Mouse (Mus musculus) stomach, postnatal 0 days (tissue): ENCODE data around the gene Tas1r1. TPM values are rescaled to one million over a fixed set of nuclear protein-coding genes. Genes with fewer than 3 reads are reported as not detected.

Experiments
- ATAC-seq: fragments of 200-750 bp; cut with Nextera tagmentation; 2 replicates; pipeline ENCODE4 v1.8.0; 2017; ENCODE audit not compliant: low FRiP score, low TSS enrichment
- DNase-seq: peaks from one replicate; pipeline ENCODE4 v3.0.0-alpha.2; 2016; ENCODE audit warnings: low spot score
- H3K27ac ChIP-seq: fragments of 300-500 bp; sonication (generic); replicated peaks from 2 replicates; pipeline ENCODE4 v1.5.1; 2014; ENCODE audit warnings: mild to moderate bottlenecking, control low read depth
- H3K27me3 ChIP-seq: fragments of 300-500 bp; sonication (generic); 2 replicates; pipeline ENCODE4 v1.6.1; 2014; ENCODE audit warnings: low read length; ENCODE audit not compliant: control insufficient read depth, insufficient read depth
- H3K36me3 ChIP-seq: fragments of 300-500 bp; sonication (generic); 2 replicates; pipeline ENCODE4 v1.6.1; 2014; ENCODE audit warnings: low read length, mixed read lengths; ENCODE audit not compliant: control insufficient read depth, insufficient read depth
- H3K4me1 ChIP-seq: fragments of 300-500 bp; sonication (generic); replicated peaks from 2 replicates; pipeline ENCODE4 v1.6.1; 2014; ENCODE audit warnings: antibody characterized with exemption; ENCODE audit not compliant: control insufficient read depth, insufficient read depth
- H3K4me2 ChIP-seq: fragments of 300-500 bp; sonication (generic); replicated peaks from 2 replicates; pipeline ENCODE4 v1.6.1; 2014; ENCODE audit warnings: low read depth, mild to moderate bottlenecking, control low read depth, moderate library complexity
- H3K4me3 ChIP-seq: fragments of 300-500 bp; sonication (generic); 2 replicates; pipeline ENCODE4 v1.5.1; 2014; ENCODE audit warnings: low read depth, low read length, control low read depth
- H3K9ac ChIP-seq: fragments of 300-500 bp; sonication (generic); 2 replicates; pipeline ENCODE4 v1.6.1; 2014; ENCODE audit warnings: mild to moderate bottlenecking, low read length, control low read depth, mixed read lengths
- H3K9me3 ChIP-seq: fragments of 300-500 bp; sonication (generic); 2 replicates; pipeline ENCODE4 v1.6.1; 2016; ENCODE audit warnings: low read length; ENCODE audit not compliant: control insufficient read depth
- CTCF ChIP-seq: IDR thresholded peaks from 2 replicates; pipeline ENCODE4 v1.5.1; 2016; ENCODE audit warnings: antibody characterized with exemption, low read depth, mild to moderate bottlenecking, moderate library complexity
- EP300 ChIP-seq: optimal IDR thresholded peaks from 2 replicates; pipeline ENCODE3; 2016; ENCODE audit warnings: antibody characterized with exemption
- WGBS: fragments of 180-500 bp; shearing (Covaris S2); extraction: QIAGEN DNeasy Blood & Tissue Kit; methylation state at CpG from one replicate; pipeline ENCODE4 v1.1.7; 2014; 5-methylcytosine and 5-hydroxymethylcytosine counted together
- polyA plus RNA-seq: library from polyadenylated mRNA; unstranded; fragments of >200 nt; fragmentation: Nextera tagmentation; extraction: Ambion mirVana; gene quantifications from 2 replicates; pipeline ENCODE4 v1.2.1, GENCODE M21; 2015

Tas1r1 gene
- polyA plus RNA-seq, 1 experiment from 2014 or later: 0.12 TPM

GRCm38 (mm10) chr4:151993035-151993434 is 45.3 kb downstream of the Tas1r1 start:
- H3K4me2 ChIP-seq: no peak overlapping the region
- H3K9ac ChIP-seq: no peak overlapping the region
- no peak for ATAC-seq

GRCm38 (mm10) chr4:151992091-151992490 is 46.3 kb downstream of the Tas1r1 start:
- Histone ChIP-seq H3K27ac (no peak overlapping the region), H3K36me3 (peaks cover 11% of the 10 kb centered on the region), H3K9ac (no peak overlapping the region), H3K27me3 (no peaks in the 10 kb centered on the region), H3K4me2 (no peak overlapping the region), H3K4me3 (no peak overlapping the region), H3K4me1 (peaks cover 5% of the 10 kb centered on the region; the same call in 1 of the 2 replicates), H3K9me3 (no peaks in the 10 kb centered on the region)
- ATAC-seq: no peak
- TF ChIP-seq EP300 (no peak), CTCF (no peak)
- DNase-seq: no peak
- 87% methylated on average over 9 of the region's 9 CpGs for WGBS

More at GRCm38 (mm10) chr4:151993035-151993434, 45.3 kb downstream of the Tas1r1 start:
- Histone ChIP-seq H3K9me3 (no peaks in the 10 kb centered on the region), H3K27me3 (no peaks in the 10 kb centered on the region), H3K4me1 (0 out of 2 replicates have a peak, but pooled peaks cover 5% of the 10 kb centered on the region), H3K27ac (no peak overlapping the region), H3K36me3 (peaks cover 11% of the 10 kb centered on the region), H3K4me3 (no peak overlapping the region)
- 67% methylated on average over 6 of the region's 6 CpGs for WGBS
- no peak for TF ChIP-seq CTCF
- TF ChIP-seq EP300: no peak
- DNase-seq: no peak

GRCm38 (mm10) chr4:151989110-151989488 is 49.3 kb downstream of the Tas1r1 start:
- H3K4me1 ChIP-seq: peaks cover 2% of the 10 kb centered on the region; the same call in 1 of the 2 replicates
- H3K27ac ChIP-seq: peak overlapping the region; percentile 84; the same call in 1 of the 2 replicates
- 26% methylated on average over 6 of the region's 6 CpGs for WGBS

GRCm38 (mm10) chr4:151988342-151989109 is 49.8 kb downstream of the Tas1r1 start, which contains the start of gene Thap3:
Thap3 (minus strand) TSS chr4:151988997.
- peaks cover 11% of the 10 kb centered on the region for H3K36me3 ChIP-seq

More at GRCm38 (mm10) chr4:151989110-151989488, 49.3 kb downstream of the Tas1r1 start:
- Histone ChIP-seq H3K9me3 (no peaks in the 10 kb centered on the region), H3K27me3 (no peaks in the 10 kb centered on the region), H3K36me3 (peaks cover 11% of the 10 kb centered on the region), H3K4me2 (peak overlapping the region; percentile 92), H3K4me3 (peak overlapping the region; percentile 85), H3K9ac (peak overlapping the region; percentile 90; the same call in 1 of the 2 replicates)
- DNase-seq (no peak), ATAC-seq (peak; percentile 3; the same call in 1 of the 2 replicates)
- TF ChIP-seq EP300 (no peak), CTCF (no peak)

GRCm38 (mm10) chr4:151988014-151988341 is 50.4 kb downstream of the Tas1r1 start:
- no peak for ATAC-seq
- peak overlapping the region; percentile 92 for H3K4me2 ChIP-seq
- H3K4me1 ChIP-seq: peaks cover 2% of the 10 kb centered on the region; the same call in 1 of the 2 replicates
- H3K27ac ChIP-seq: peak overlapping the region; percentile 84
- H3K36me3 ChIP-seq: peaks cover 15% of the 10 kb centered on the region
- peak overlapping the region; percentile 90 for H3K9ac ChIP-seq
- H3K4me3 ChIP-seq: peak overlapping the region; percentile 85
- DNase-seq: no peak
- no peak for TF ChIP-seq EP300
- no peaks in the 10 kb centered on the region for H3K9me3 ChIP-seq
- H3K27me3 ChIP-seq: no peaks in the 10 kb centered on the region
- WGBS: 17% methylated on average over 10 of the region's 10 CpGs

More at GRCm38 (mm10) chr4:151988342-151989109, 49.8 kb downstream of the Tas1r1 start, which contains the start of gene Thap3:
- no peaks in the 10 kb centered on the region for H3K9me3 ChIP-seq
- H3K4me2 ChIP-seq: peak within 1 kb of the TSS; percentile 92
- peak within 1 kb of the TSS; percentile 85 for H3K4me3 ChIP-seq
- WGBS: under 1% methylated on average over 51 of the region's 54 CpGs
- peak; percentile 82 for DNase-seq
- peaks cover 2% of the 10 kb centered on the region; the same call in 1 of the 2 replicates for H3K4me1 ChIP-seq
- ATAC-seq: peak; percentile 66
- H3K27me3 ChIP-seq: no peaks in the 10 kb centered on the region
- peak within 1 kb of the TSS; percentile 84 for H3K27ac ChIP-seq
- H3K9ac ChIP-seq: peak within 1 kb of the TSS; percentile 90
- TF ChIP-seq EP300 (no peak), CTCF (no peak)

GRCm38 (mm10) chr4:151986650-151987049 is 51.7 kb downstream of the Tas1r1 start:
- DNase-seq (no peak), ATAC-seq (no peak)
- H3K4me2 ChIP-seq: no peak overlapping the region
- WGBS: 64% methylated on average over 8 of the region's 8 CpGs
- no peaks in the 10 kb centered on the region for H3K9me3 ChIP-seq
- peaks cover 2% of the 10 kb centered on the region; the same call in 1 of the 2 replicates for H3K4me1 ChIP-seq
- no peak overlapping the region for H3K4me3 ChIP-seq
- peaks cover 14% of the 10 kb centered on the region for H3K36me3 ChIP-seq
- no peak overlapping the region for H3K27ac ChIP-seq
- H3K9ac ChIP-seq: no peak overlapping the region
- no peaks in the 10 kb centered on the region for H3K27me3 ChIP-seq
- TF ChIP-seq CTCF (no peak), EP300 (no peak)
